Mouse (Mus musculus): ENCODE measurements at regions not wholly inside any gene's neighbourhood (a gene's known extent, or its start where the extent isn't known, plus 50 kb on each side); places are given as distances from the start of the nearest gene placed in this dataset.

DNA sequence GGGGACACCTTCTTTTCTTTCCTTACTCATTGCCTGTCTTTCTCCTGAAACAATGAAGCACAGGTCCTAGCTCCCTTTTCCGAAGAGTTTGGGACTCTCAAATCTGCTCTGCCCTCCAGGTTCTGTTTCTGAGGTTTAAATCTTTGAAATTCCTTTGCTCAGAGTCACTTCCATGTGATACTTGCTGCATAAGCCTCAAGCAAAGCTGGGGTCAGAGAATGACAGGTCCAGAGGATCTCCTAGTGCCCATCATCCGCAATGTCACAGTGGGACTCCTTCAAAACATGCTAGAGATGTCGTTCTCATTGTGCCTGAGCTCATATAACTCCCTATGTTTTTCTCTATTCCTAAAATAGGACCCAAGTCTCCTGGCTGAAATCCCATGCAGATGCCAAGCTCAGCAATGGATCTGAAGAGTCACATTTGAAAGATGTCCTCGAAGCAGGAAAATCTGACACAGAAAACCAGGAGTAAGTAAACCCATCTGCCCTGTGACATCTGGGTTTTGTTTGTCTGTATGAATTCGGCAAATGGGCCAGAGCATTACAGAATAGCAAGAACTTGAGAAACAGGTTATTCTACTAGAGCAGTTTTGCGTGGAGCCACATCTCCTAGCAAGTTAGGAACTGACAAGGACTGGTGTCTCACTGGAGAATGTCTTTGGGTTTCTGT is 634.6 kb downstream of the Epha4 start:
- Histone ChIP-seq H3K4me3 (ENCODE audit: low read depth, low read length) (no peak overlapping the region), H3K9me3 (replicated peaks; ENCODE audit: control insufficient read depth, insufficient read depth, low read length, poor library complexity, severe bottlenecking) (no peaks in the 10 kb centered on the region), H3K36me3 (ENCODE audit: control insufficient read depth, insufficient read depth, low read length, poor library complexity, severe bottlenecking) (no peaks in the 10 kb centered on the region), H3K4me1 (ENCODE audit: control insufficient read depth, insufficient read depth, low read length) (no peaks in the 10 kb centered on the region), H3K27me3 (ENCODE audit: control insufficient read depth, insufficient read depth, low read length, poor library complexity, severe bottlenecking) (no peaks in the 10 kb centered on the region; the same call in 1 of the 2 replicates), H3K27ac (ENCODE audit: insufficient read depth, low read length) (no peak overlapping the region), H3K9ac (ENCODE audit: low read depth, poor library complexity, severe bottlenecking) (no peak overlapping the region)
- TF ChIP-seq CTCF (IDR thresholded peaks at IDR 0.05; ENCODE audit: low read depth, low read length) = no peak
- TF ChIP-seq POLR2A (IDR thresholded peaks at IDR 0.05; ENCODE audit: insufficient read depth, low read length) = no peak
- TF ChIP-seq EP300 (IDR thresholded peaks at IDR 0.05; ENCODE audit: insufficient read depth, low read depth, low read length) = no peak

DNA sequence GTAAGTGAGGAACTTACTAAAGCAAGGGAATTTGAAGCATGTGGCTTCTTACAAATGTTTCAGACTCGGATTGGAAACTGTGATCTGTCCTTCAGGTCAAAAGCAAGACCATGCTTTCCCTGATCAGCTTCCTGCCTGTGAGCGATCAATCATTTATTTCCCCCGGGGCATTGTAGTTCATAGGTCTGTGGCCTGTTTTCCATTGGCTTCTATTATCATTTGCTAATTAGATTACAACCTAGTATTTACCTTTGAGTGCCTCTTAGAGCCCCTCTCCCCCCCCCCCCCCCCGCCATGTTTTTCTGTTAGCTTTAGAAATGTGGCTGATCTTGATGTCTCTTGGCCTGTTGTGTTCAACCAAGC is 634.1 kb downstream of the Epha4 start:
- H3K4me3 ChIP-seq (ENCODE audit: low read depth, low read length) = no peak overlapping the region
- H3K9me3 ChIP-seq (replicated peaks; ENCODE audit: control insufficient read depth, insufficient read depth, low read length, poor library complexity, severe bottlenecking) = no peaks in the 10 kb centered on the region
- no peaks in the 10 kb centered on the region; the same call in 1 of the 2 replicates for H3K27me3 ChIP-seq (ENCODE audit: control insufficient read depth, insufficient read depth, low read length, poor library complexity, severe bottlenecking)
- H3K9ac ChIP-seq (ENCODE audit: low read depth, poor library complexity, severe bottlenecking) = no peak overlapping the region
- no peak for TF ChIP-seq EP300 (IDR thresholded peaks at IDR 0.05; ENCODE audit: insufficient read depth, low read depth, low read length)
- H3K4me1 ChIP-seq (ENCODE audit: control insufficient read depth, insufficient read depth, low read length) = no peaks in the 10 kb centered on the region
- no peaks in the 10 kb centered on the region for H3K36me3 ChIP-seq (ENCODE audit: control insufficient read depth, insufficient read depth, low read length, poor library complexity, severe bottlenecking)
- H3K27ac ChIP-seq (ENCODE audit: insufficient read depth, low read length) = no peak overlapping the region

GRCm38 (mm10) chr1:76896152-76896864 is 618.6 kb downstream of the Epha4 start:
- Histone ChIP-seq H3K36me3 (ENCODE audit: control insufficient read depth, insufficient read depth, low read length, poor library complexity, severe bottlenecking) (no peaks in the 10 kb centered on the region), H3K27ac (ENCODE audit: insufficient read depth, low read length) (no peak overlapping the region), H3K27me3 (ENCODE audit: control insufficient read depth, insufficient read depth, low read length, poor library complexity, severe bottlenecking) (no peaks in the 10 kb centered on the region), H3K9ac (ENCODE audit: low read depth, poor library complexity, severe bottlenecking) (no peak overlapping the region), H3K9me3 (replicated peaks; ENCODE audit: control insufficient read depth, insufficient read depth, low read length, poor library complexity, severe bottlenecking) (no peaks in the 10 kb centered on the region), H3K4me1 (ENCODE audit: control insufficient read depth, insufficient read depth, low read length) (no peaks in the 10 kb centered on the region), H3K4me3 (ENCODE audit: low read depth, low read length) (no peak overlapping the region)
- TF ChIP-seq CTCF (IDR thresholded peaks at IDR 0.05; ENCODE audit: low read depth, low read length) = no peak
- TF ChIP-seq POLR2A (IDR thresholded peaks at IDR 0.05; ENCODE audit: insufficient read depth, low read length) = no peak
- TF ChIP-seq EP300 (IDR thresholded peaks at IDR 0.05; ENCODE audit: insufficient read depth, low read depth, low read length) = no peak

DNA sequence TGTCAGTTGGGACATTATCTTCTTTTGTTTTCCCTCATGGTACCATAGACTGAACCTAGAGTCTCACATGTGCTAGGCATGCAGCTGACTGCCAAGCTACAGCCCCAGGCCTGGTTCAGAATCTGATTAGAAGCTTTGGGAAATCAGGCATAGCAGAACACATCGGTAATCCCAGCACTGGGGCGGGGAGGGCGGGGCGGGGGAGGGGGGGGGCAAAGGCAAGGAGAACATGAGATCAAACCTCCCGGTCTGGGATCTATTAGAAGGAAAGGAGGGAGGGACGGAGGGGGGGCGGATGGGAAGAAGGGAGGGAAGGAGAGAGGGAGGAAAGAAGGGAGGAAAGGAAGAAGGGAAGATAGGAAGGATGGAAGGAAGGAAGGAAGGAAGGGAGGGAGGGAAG is 617.5 kb downstream of the Epha4 start:
- no peaks in the 10 kb centered on the region for H3K27me3 ChIP-seq (ENCODE audit: control insufficient read depth, insufficient read depth, low read length, poor library complexity, severe bottlenecking)
- no peak overlapping the region for H3K9ac ChIP-seq (ENCODE audit: low read depth, poor library complexity, severe bottlenecking)
- H3K4me1 ChIP-seq (ENCODE audit: control insufficient read depth, insufficient read depth, low read length) = no peaks in the 10 kb centered on the region
- no peak overlapping the region for H3K27ac ChIP-seq (ENCODE audit: insufficient read depth, low read length)
- H3K4me3 ChIP-seq (ENCODE audit: low read depth, low read length) = no peak overlapping the region
- H3K36me3 ChIP-seq (ENCODE audit: control insufficient read depth, insufficient read depth, low read length, poor library complexity, severe bottlenecking) = no peaks in the 10 kb centered on the region
- H3K9me3 ChIP-seq (replicated peaks; ENCODE audit: control insufficient read depth, insufficient read depth, low read length, poor library complexity, severe bottlenecking) = no peaks in the 10 kb centered on the region
- TF ChIP-seq EP300 (IDR thresholded peaks at IDR 0.05; ENCODE audit: insufficient read depth, low read depth, low read length) (no peak), POLR2A (IDR thresholded peaks at IDR 0.05; ENCODE audit: insufficient read depth, low read length) (no peak), CTCF (IDR thresholded peaks at IDR 0.05; ENCODE audit: low read depth, low read length) (no peak)

- TF ChIP-seq POLR2A (IDR thresholded peaks at IDR 0.05; ENCODE audit: insufficient read depth, low read length) = no peak
- no peak for TF ChIP-seq CTCF (IDR thresholded peaks at IDR 0.05; ENCODE audit: low read depth, low read length)
- no peaks in the 10 kb centered on the region for H3K36me3 ChIP-seq (ENCODE audit: control insufficient read depth, insufficient read depth, low read length, poor library complexity, severe bottlenecking)
- no peak overlapping the region for H3K9ac ChIP-seq (ENCODE audit: low read depth, poor library complexity, severe bottlenecking)
- no peaks in the 10 kb centered on the region for H3K27me3 ChIP-seq (ENCODE audit: control insufficient read depth, insufficient read depth, low read length, poor library complexity, severe bottlenecking)
- H3K9me3 ChIP-seq (replicated peaks; ENCODE audit: control insufficient read depth, insufficient read depth, low read length, poor library complexity, severe bottlenecking) = no peaks in the 10 kb centered on the region
- H3K4me1 ChIP-seq (ENCODE audit: control insufficient read depth, insufficient read depth, low read length) = no peaks in the 10 kb centered on the region
- no peak overlapping the region for H3K4me3 ChIP-seq (ENCODE audit: low read depth, low read length)
- H3K27ac ChIP-seq (ENCODE audit: insufficient read depth, low read length) = no peak overlapping the region
Measured at GRCm38 (mm10) chr1:76911472-76911871, 603.4 kb downstream of the Epha4 start.

DNA sequence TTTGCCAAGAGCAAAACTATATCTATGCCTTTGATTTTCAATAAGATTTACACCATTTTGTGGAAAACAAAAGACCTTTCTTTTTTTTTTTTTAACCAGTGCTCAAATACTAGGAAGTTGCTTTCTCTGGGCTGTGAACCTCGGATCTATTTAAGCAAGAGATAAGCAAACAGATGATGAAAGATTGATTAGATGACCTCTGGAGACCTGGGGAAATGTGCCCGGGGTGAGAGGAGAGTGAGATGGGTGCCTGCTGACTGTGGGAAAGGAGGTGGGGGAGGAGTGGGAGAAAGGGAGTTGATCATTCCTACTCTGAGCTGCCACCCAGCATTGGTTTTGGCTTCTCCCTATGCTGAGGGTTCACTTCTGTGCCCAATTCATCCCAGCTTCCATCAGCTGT is 595.3 kb downstream of the Epha4 start:
- no peaks in the 10 kb centered on the region for H3K27me3 ChIP-seq (ENCODE audit: control insufficient read depth, insufficient read depth, low read length, poor library complexity, severe bottlenecking)

More for the DNA sequence above, 595.3 kb downstream of the Epha4 start:
- Histone ChIP-seq H3K27ac (ENCODE audit: insufficient read depth, low read length) (no peak overlapping the region), H3K36me3 (ENCODE audit: control insufficient read depth, insufficient read depth, low read length, poor library complexity, severe bottlenecking) (no peaks in the 10 kb centered on the region), H3K4me3 (ENCODE audit: low read depth, low read length) (no peak overlapping the region), H3K9me3 (replicated peaks; ENCODE audit: control insufficient read depth, insufficient read depth, low read length, poor library complexity, severe bottlenecking) (no peaks in the 10 kb centered on the region), H3K9ac (ENCODE audit: low read depth, poor library complexity, severe bottlenecking) (no peak overlapping the region), H3K4me1 (ENCODE audit: control insufficient read depth, insufficient read depth, low read length) (no peaks in the 10 kb centered on the region)
- TF ChIP-seq EP300 (IDR thresholded peaks at IDR 0.05; ENCODE audit: insufficient read depth, low read depth, low read length) = no peak
- no peak for TF ChIP-seq CTCF (IDR thresholded peaks at IDR 0.05; ENCODE audit: low read depth, low read length)
- no peak for TF ChIP-seq POLR2A (IDR thresholded peaks at IDR 0.05; ENCODE audit: insufficient read depth, low read length)
